ENCODE assay signal across 8 mouse cellular contexts in genomic region chr2:129296086-129296485, GRCm38 (mm10). TPM values are rescaled to one million over a fixed set of nuclear protein-coding genes. Genes with fewer than 3 reads are reported as not detected.
DNase-seq lines count a peak whose midpoint lies in the region; ATAC-seq and TF ChIP-seq lines count a peak whose summit lies in the region.

No protein-coding gene starts in this region.

- H3K4me1 ChIP-seq in heart, embryonic 14.5 days (ENCODE audit: control insufficient read depth in 2 of 2, insufficient read depth in 2 of 2, low read length in 2 of 2): peaks cover 4 to 16% of the 10 kb centered on the region in 2 experiments; a peak in 3 of 4 replicates
- peaks cover 26% of the 10 kb centered on the region for H3K4me1 ChIP-seq in G1E (ENCODE audit: insufficient read depth, low read depth, low read length)
- H3K4me1 ChIP-seq in forebrain, embryonic 16.5 days (replicated peaks; ENCODE audit: control insufficient read depth, insufficient read depth, low read length): peaks cover 16% of the 10 kb centered on the region

- WGBS in heart, embryonic 14.5 days: 62% methylated on average over 5 of the region's 5 CpGs
- WGBS in forebrain, embryonic 16.5 days: 33% methylated on average over 5 of the region's 5 CpGs
- WGBS in macrophage (ENCODE audit: missing documents): 71% methylated on average over 4 of the region's 5 CpGs

- H3K9me3 ChIP-seq in heart, embryonic 14.5 days (ENCODE audit: control insufficient read depth, low read length): no peaks in the 10 kb centered on the region
- no peaks in the 10 kb centered on the region for H3K9me3 ChIP-seq in G1E (replicated peaks)
- H3K9me3 ChIP-seq in forebrain, embryonic 16.5 days (ENCODE audit: control insufficient read depth, low read length): no peaks in the 10 kb centered on the region

- intact Hi-C loops in gastrocnemius, adult 2 months (cut with DNase I): loop anchor here (10.0 kb wide), 1 partner anchor 109 kb away; no protein-coding TSS in a partner anchor

- H3K36me3 ChIP-seq in heart, embryonic 14.5 days (ENCODE audit: control insufficient read depth, insufficient read depth, low read length): peaks cover 14% of the 10 kb centered on the region
- peaks cover 22% of the 10 kb centered on the region for H3K36me3 ChIP-seq in G1E (replicated peaks)
- no peaks in the 10 kb centered on the region for H3K36me3 ChIP-seq in forebrain, embryonic 16.5 days (ENCODE audit: control insufficient read depth, insufficient read depth)
- no peaks in the 10 kb centered on the region for H3K36me3 ChIP-seq in macrophage (ENCODE audit: inconsistent target)

- H3K27ac ChIP-seq in heart, embryonic 14.5 days (replicated peaks in 1 of 2; ENCODE audit: control insufficient read depth in 1 of 2, insufficient read depth in 1 of 2, low read depth in 2 of 2, low read length in 2 of 2): no peak overlapping the region
- H3K27ac ChIP-seq in forebrain, embryonic 16.5 days (ENCODE audit: low read length): no peak overlapping the region
- H3K27ac ChIP-seq in macrophage: peak overlapping the region; percentile 89; the same call in 1 of the 2 replicates
- H3K27ac ChIP-seq in gastrocnemius, adult 2 months: no peak overlapping the region

- TF ChIP-seq CTCF in G1E (IDR thresholded peaks at IDR 0.05; ENCODE audit: low read depth, low read length): no peak
- no peak for TF ChIP-seq CTCF in gastrocnemius, adult 2 months (IDR thresholded peaks at IDR 0.05)

- H3K4me2 ChIP-seq in heart, embryonic 14.5 days (ENCODE audit: low read length): peak overlapping the region; percentile 78
- H3K4me2 ChIP-seq in forebrain, embryonic 16.5 days (ENCODE audit: low read length): peak overlapping the region; percentile 81

- peak overlapping the region; percentile 78 for H3K9ac ChIP-seq in heart, embryonic 14.5 days (ENCODE audit: low read length)
- H3K9ac ChIP-seq in forebrain, embryonic 16.5 days (replicated peaks; ENCODE audit: low read depth, low read length): no peak overlapping the region; the same call in 1 of the 2 replicates

- H3K79me2 ChIP-seq in macrophage (ENCODE audit: inconsistent target): peaks cover 31% of the 10 kb centered on the region

- no peaks in the 10 kb centered on the region for H3K27me3 ChIP-seq in heart, embryonic 14.5 days (ENCODE audit: control insufficient read depth, insufficient read depth, low read length)
- H3K27me3 ChIP-seq in G1E (ENCODE audit: insufficient read depth, low read length): no peaks in the 10 kb centered on the region
- no peaks in the 10 kb centered on the region for H3K27me3 ChIP-seq in forebrain, embryonic 16.5 days (replicated peaks; ENCODE audit: control insufficient read depth, insufficient read depth, low read length)

- no peak for ATAC-seq in heart, embryonic 14.5 days (ENCODE audit: insufficient number of reproducible peaks, insufficient read depth, low FRiP score, low read depth)
- no peak for ATAC-seq in G1E (ENCODE audit: extremely low read depth, insufficient number of reproducible peaks, low FRiP score, poor library complexity, severe bottlenecking)
- ATAC-seq in forebrain, embryonic 16.5 days: no peak

- DNase-seq in heart, postnatal 4 days: no peak
- DNase-seq in G1E (ENCODE audit: low spot score): no peak
- DNase-seq in gastrocnemius, adult 2 months: no peak
- no peak for DNase-seq in layer of hippocampus, postnatal 25 days (ENCODE audit: extremely low spot score in 1 of 2, low spot score in 1 of 2)
- no peak for DNase-seq in adrenal gland, postnatal 14 days

- H3K4me3 ChIP-seq in heart, embryonic 14.5 days (ENCODE audit: control insufficient read depth in 1 of 2, insufficient read depth in 1 of 2, low read depth in 1 of 2, low read length in 2 of 2): peak overlapping the region; percentile 27 to 70; a peak in 3 of 4 replicates
- peak overlapping the region; percentile 84 for H3K4me3 ChIP-seq in G1E (ENCODE audit: low read depth, low read length)
- H3K4me3 ChIP-seq in forebrain, embryonic 16.5 days (replicated peaks; ENCODE audit: low read length): peak overlapping the region; percentile 88
- peak overlapping the region; percentile 73 for H3K4me3 ChIP-seq in macrophage (ENCODE audit: inconsistent target)
- no peak overlapping the region; the same call in 1 of the 2 replicates for H3K4me3 ChIP-seq in gastrocnemius, adult 2 months

RNA-seq across cellular contexts. Expression of gene Ckap2l, which starts 0.9 kb away (rescaled TPM):
- polyA plus RNA-seq in heart, embryonic 14.5 days (2014; fragmentation: Nextera tagmentation; extraction: Ambion mirVana): 42.8 and 45.2 TPM in 2 replicates
- total RNA-seq in heart, postnatal 4 days (2021): 10 to 100 TPM; 37.8 to 45.4 TPM
- total RNA-seq in G1E (2014; fragmentation: Nextera tagmentation): 166 and 180 TPM in 2 replicates
- total RNA-seq in G1E (2017): 50.8 and 60.2 TPM in 2 replicates
- polyA plus RNA-seq in G1E (2012): 36.5 and 40.5 TPM in 2 replicates
- polyA plus RNA-seq in forebrain, embryonic 16.5 days (2015; fragmentation: Nextera tagmentation; extraction: Ambion mirVana): 17.6 and 23.9 TPM in 2 replicates
- total RNA-seq in macrophage (2018; cell fraction: chromatin; rRNA removed): 10 to 100 TPM in 9 of 26 experiments, 1 to 10 TPM in 13, under 1 TPM in 4; 0.71 to 28.6 (median 3.7) TPM
- total RNA-seq in macrophage (2018; cell fraction: cytosol; rRNA removed): 1 to 10 TPM in 17 of 26 experiments, under 1 TPM in 9; 0.62 to 7.5 (median 2.0) TPM
- total RNA-seq in macrophage (2018; cell fraction: nucleus; rRNA removed): 10 to 100 TPM in 8 of 26 experiments, 1 to 10 TPM in 15, under 1 TPM in 3; 0.55 to 31.2 (median 2.3) TPM
- 0.71 to 6.7 TPM (median 5.8 TPM) in 3 replicates for polyA plus RNA-seq in macrophage (2018)
- total RNA-seq in gastrocnemius, adult 2 months (2021): under 1 TPM in 1 of 2 experiments, not detected in 1; 0.06 TPM
- 1 to 10 TPM in 1 of 2 experiments, under 1 TPM in 1; 0.81 to 1.1 TPM for total RNA-seq in layer of hippocampus, postnatal 25 days (2021)
- 9.3 and 10.4 TPM in 2 replicates for total RNA-seq in adrenal gland, postnatal 14 days (2021)

RNA-seq across cellular contexts. Expression of gene Il1a, which starts 13.7 kb away (rescaled TPM):
- polyA plus RNA-seq in heart, embryonic 14.5 days (2014; fragmentation: Nextera tagmentation; extraction: Ambion mirVana): 0.11 and 0.31 TPM in 2 replicates
- total RNA-seq in heart, postnatal 4 days (2021): under 1 TPM in 1 of 2 experiments, not detected in 1; 0.14 TPM
- total RNA-seq in G1E (2014; fragmentation: Nextera tagmentation) (not detected in 2 replicates), G1E (2017) (0.17 and 0.22 TPM in 2 replicates)
- polyA plus RNA-seq in G1E (2012) (not detected in 2 replicates), macrophage (2018) (7.1 to 35.6 TPM (median 11.4 TPM) in 3 replicates)
- 0.14 and 0.33 TPM in 2 replicates for polyA plus RNA-seq in forebrain, embryonic 16.5 days (2015; fragmentation: Nextera tagmentation; extraction: Ambion mirVana)
- total RNA-seq in macrophage (2018; cell fraction: chromatin; rRNA removed): 1,000 to 10,000 TPM in 1 of 26 experiments, 100 to 1,000 TPM in 17, 10 to 100 TPM in 7, 1 to 10 TPM in 1; 6.7 to 1,046 (median 219) TPM
- total RNA-seq in macrophage (2018; cell fraction: cytosol; rRNA removed): 1,000 to 10,000 TPM in 8 of 26 experiments, 100 to 1,000 TPM in 8, 10 to 100 TPM in 9, 1 to 10 TPM in 1; 10.0 to 3,404 (median 171) TPM
- total RNA-seq in macrophage (2018; cell fraction: nucleus; rRNA removed): 1,000 to 10,000 TPM in 6 of 26 experiments, 100 to 1,000 TPM in 13, 10 to 100 TPM in 6, 1 to 10 TPM in 1; 9.7 to 1,746 (median 513) TPM
- not detected for total RNA-seq in gastrocnemius, adult 2 months (2021)
- under 1 TPM; 0.61 to 0.69 TPM for total RNA-seq in layer of hippocampus, postnatal 25 days (2021)
- 0.26 and 0.60 TPM in 2 replicates for total RNA-seq in adrenal gland, postnatal 14 days (2021)
